Mouse (Mus musculus): ENCODE data around the gene Slc25a17.

Slc25a17 gene

GRCm38 (mm10) chr15:81300520-81301069, 60.0 kb downstream of the Slc25a17 start:
- DNase-seq, result no peak

- DNase-seq, result no peak
These were observed 61.1 kb downstream of the Slc25a17 start for GRCm38 (mm10) chr15:81299549-81299948.

- DNase-seq, result no peak
These were observed 62.4 kb downstream of the Slc25a17 start for GRCm38 (mm10) chr15:81298213-81298612.

GRCm38 (mm10) chr15:81297543-81297942, 63.1 kb downstream of the Slc25a17 start:
- DNase-seq, result no peak

GRCm38 (mm10) chr15:81294897-81295296, 65.7 kb downstream of the Slc25a17 start:
- DNase-seq, result no peak

GRCm38 (mm10) chr15:81294386-81294785, 66.2 kb downstream of the Slc25a17 start:
- no peak for DNase-seq

- no peak for DNase-seq
These were observed 69.9 kb downstream of the Slc25a17 start for GRCm38 (mm10) chr15:81290747-81291146.

GRCm38 (mm10) chr15:81290230-81290629, 70.4 kb downstream of the Slc25a17 start:
- DNase-seq, result no peak

- no peak for DNase-seq
These were observed 76.4 kb downstream of the Slc25a17 start for GRCm38 (mm10) chr15:81284121-81284734.

GRCm38 (mm10) chr15:81278699-81279098, 81.9 kb downstream of the Slc25a17 start:
- DNase-seq, result no peak

- no peak for DNase-seq
These were observed 82.7 kb downstream of the Slc25a17 start for GRCm38 (mm10) chr15:81277928-81278327.

GRCm38 (mm10) chr15:81273361-81273760, 87.3 kb downstream of the Slc25a17 start:
- DNase-seq, result no peak

GRCm38 (mm10) chr15:81272305-81273053, 88.1 kb downstream of the Slc25a17 start:
- no peak for DNase-seq
